Mouse (Mus musculus) gastrocnemius, adult 2 months (tissue): Measurements from ENCODE around the gene Zfp281. TPM values are rescaled to one million over a fixed set of nuclear protein-coding genes. Genes with fewer than 3 reads are reported as not detected.

Experiments used
- DNase-seq: peaks from one replicate; pipeline ENCODE4 v3.0.0; 2022
- H3K27ac ChIP-seq: fragments of 200-600 bp; 2 replicates; pipeline ENCODE4 v1.8.1; 2022; ENCODE audit warnings: mild to moderate bottlenecking
- H3K4me3 ChIP-seq: fragments of 200-600 bp; 2 replicates; pipeline ENCODE4 v1.8.1; 2022; ENCODE audit warnings: mild to moderate bottlenecking, moderate library complexity
- CTCF ChIP-seq: fragments of 200-600 bp; IDR thresholded peaks from 2 replicates; pipeline ENCODE4 v1.8.1; 2022; ENCODE audit warnings: antibody characterized with exemption, mild to moderate bottlenecking, moderate library complexity
- intact Hi-C: fragments of 180-260 bp; cut with DNase I; formaldehyde crosslinking; loops from one replicate; pipeline ENCODE4 v1.15.1; 2025
- total RNA-seq, 2 experiments: library from RNA; stranded (reverse); gene quantifications; 2 replicates each; pipeline ENCODE4 v1.2.3; 2021

Gene Zfp281
- total RNA-seq, 2 experiments from 2014 or later = 10.1 to 15.0 TPM

GRCm38 (mm10) chr1:136645849-136646625 is 21.3 kb downstream of the Zfp281 start:
- H3K4me3 ChIP-seq = no peak overlapping the region
- no peak overlapping the region for H3K27ac ChIP-seq
- no peak for DNase-seq
- intact Hi-C loops = no loop called here
- no peak for TF ChIP-seq CTCF

GRCm38 (mm10) chr1:136652066-136652465 is 27.4 kb downstream of the Zfp281 start:
- Histone ChIP-seq H3K4me3 (no peak overlapping the region), H3K27ac (no peak overlapping the region)
- intact Hi-C loops = no loop called here
- no peak for TF ChIP-seq CTCF
- DNase-seq = no peak

- intact Hi-C loops = no loop called here
- no peak for TF ChIP-seq CTCF
Measured at GRCm38 (mm10) chr1:136653526-136653925, 28.8 kb downstream of the Zfp281 start.

GRCm38 (mm10) chr1:136654385-136654784 is 29.7 kb downstream of the Zfp281 start:
- intact Hi-C loops = no loop called here

More at GRCm38 (mm10) chr1:136653526-136653925, 28.8 kb downstream of the Zfp281 start:
- Histone ChIP-seq H3K27ac (no peak overlapping the region), H3K4me3 (no peak overlapping the region)
- no peak for DNase-seq

GRCm38 (mm10) chr1:136656619-136657018 is 31.9 kb downstream of the Zfp281 start:
- H3K27ac ChIP-seq = no peak overlapping the region
- TF ChIP-seq CTCF = no peak
- no peak overlapping the region for H3K4me3 ChIP-seq
- intact Hi-C loops = no loop called here
- DNase-seq = no peak

More at GRCm38 (mm10) chr1:136654385-136654784, 29.7 kb downstream of the Zfp281 start:
- DNase-seq = no peak
- Histone ChIP-seq H3K4me3 (no peak overlapping the region), H3K27ac (no peak overlapping the region)
- TF ChIP-seq CTCF = no peak

- TF ChIP-seq CTCF = no peak
- intact Hi-C loops = no loop called here
- no peak for DNase-seq
- Histone ChIP-seq H3K27ac (no peak overlapping the region), H3K4me3 (no peak overlapping the region)
Measured at GRCm38 (mm10) chr1:136658456-136659227, 33.9 kb downstream of the Zfp281 start.

- Histone ChIP-seq H3K4me3 (no peak overlapping the region), H3K27ac (no peak overlapping the region)
- intact Hi-C loops = no loop called here
- no peak for TF ChIP-seq CTCF
- no peak for DNase-seq
Measured at GRCm38 (mm10) chr1:136659337-136659736, 34.6 kb downstream of the Zfp281 start.

- no peak for TF ChIP-seq CTCF
- no peak overlapping the region for H3K27ac ChIP-seq
- intact Hi-C loops = no loop called here
- no peak for DNase-seq
- no peak overlapping the region for H3K4me3 ChIP-seq
Measured at GRCm38 (mm10) chr1:136659917-136660316, 35.2 kb downstream of the Zfp281 start.

- H3K27ac ChIP-seq = no peak overlapping the region
- no peak for DNase-seq
- intact Hi-C loops = no loop called here
Measured at GRCm38 (mm10) chr1:136661511-136661910, 36.8 kb downstream of the Zfp281 start.

GRCm38 (mm10) chr1:136661939-136662563 is 37.4 kb downstream of the Zfp281 start:
- intact Hi-C loops = no loop called here
- no peak for TF ChIP-seq CTCF
- DNase-seq = no peak
- H3K4me3 ChIP-seq = no peak overlapping the region
- H3K27ac ChIP-seq = no peak overlapping the region

More at GRCm38 (mm10) chr1:136661511-136661910, 36.8 kb downstream of the Zfp281 start:
- H3K4me3 ChIP-seq = no peak overlapping the region
- no peak for TF ChIP-seq CTCF

GRCm38 (mm10) chr1:136664921-136665582 is 40.4 kb downstream of the Zfp281 start:
- Histone ChIP-seq H3K4me3 (no peak overlapping the region), H3K27ac (no peak overlapping the region)
- no peak for DNase-seq
- intact Hi-C loops = no loop called here
- no peak for TF ChIP-seq CTCF

- intact Hi-C loops = no loop called here
Measured at GRCm38 (mm10) chr1:136666513-136666912, 41.8 kb downstream of the Zfp281 start.

More at GRCm38 (mm10) chr1:136666513-136666912, 41.8 kb downstream of the Zfp281 start:
- no peak for DNase-seq
- no peak overlapping the region for H3K4me3 ChIP-seq
- no peak overlapping the region for H3K27ac ChIP-seq
- TF ChIP-seq CTCF = no peak
